Mouse (Mus musculus) heart, adult 18-20 months (tissue): ENCODE results near the gene Esp24. TPM values are rescaled to one million over a fixed set of nuclear protein-coding genes. Genes with fewer than 3 reads are reported as not detected.
"Not testable (repeated sequence)": the region's sequence is repeated elsewhere in the genome, so short reads cannot be mapped to it uniquely, and the experiment has no call there.

Source experiments
- DNase-seq, 2 experiments: peaks; one replicate each; pipeline ENCODE4 v3.0.0; 2021 to 2022; ENCODE audit warnings: mixed read lengths in 1 of 2
- long read RNA-seq, 2 experiments: library from polyadenylated mRNA; stranded (forward); transcript quantifications; one replicate each; pipeline ENCODE4 v2.0.0; 2021
- total RNA-seq, 2 experiments: library from RNA; stranded (reverse); gene quantifications; 2 replicates each; pipeline ENCODE4 v1.2.3; 2021

The Esp24 gene
- total RNA-seq: not detected
- long read RNA-seq, experiment 1: 0 reads
- long read RNA-seq, experiment 2: 0 reads

- DNase-seq: not testable (repeated sequence)
Measured at GRCm38 (mm10) chr17:39036395-39036794, at the start of gene Esp24. TSS of gene Esp24 (plus strand) at chr17:39036695.

DNA sequence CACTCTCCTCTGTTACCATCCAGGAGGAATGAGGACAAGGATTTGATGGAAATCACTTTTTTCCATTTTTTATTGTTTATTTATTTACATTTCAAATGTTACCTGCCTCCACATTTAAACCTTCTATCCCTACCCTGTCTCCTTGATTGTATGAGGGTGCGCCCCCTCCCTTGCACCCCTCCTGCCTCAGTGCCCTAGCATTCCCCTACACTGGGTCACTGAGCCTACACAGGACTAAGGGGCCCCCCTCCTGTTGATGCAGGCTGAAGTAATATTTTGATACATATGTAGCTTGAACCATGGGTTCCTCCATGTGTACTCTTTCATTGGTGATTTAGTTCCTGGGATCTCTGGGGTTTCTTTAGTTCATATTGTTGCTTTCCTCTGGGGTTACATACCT, 26.6 kb upstream of the Esp24 start:
- no peak for DNase-seq

DNA sequence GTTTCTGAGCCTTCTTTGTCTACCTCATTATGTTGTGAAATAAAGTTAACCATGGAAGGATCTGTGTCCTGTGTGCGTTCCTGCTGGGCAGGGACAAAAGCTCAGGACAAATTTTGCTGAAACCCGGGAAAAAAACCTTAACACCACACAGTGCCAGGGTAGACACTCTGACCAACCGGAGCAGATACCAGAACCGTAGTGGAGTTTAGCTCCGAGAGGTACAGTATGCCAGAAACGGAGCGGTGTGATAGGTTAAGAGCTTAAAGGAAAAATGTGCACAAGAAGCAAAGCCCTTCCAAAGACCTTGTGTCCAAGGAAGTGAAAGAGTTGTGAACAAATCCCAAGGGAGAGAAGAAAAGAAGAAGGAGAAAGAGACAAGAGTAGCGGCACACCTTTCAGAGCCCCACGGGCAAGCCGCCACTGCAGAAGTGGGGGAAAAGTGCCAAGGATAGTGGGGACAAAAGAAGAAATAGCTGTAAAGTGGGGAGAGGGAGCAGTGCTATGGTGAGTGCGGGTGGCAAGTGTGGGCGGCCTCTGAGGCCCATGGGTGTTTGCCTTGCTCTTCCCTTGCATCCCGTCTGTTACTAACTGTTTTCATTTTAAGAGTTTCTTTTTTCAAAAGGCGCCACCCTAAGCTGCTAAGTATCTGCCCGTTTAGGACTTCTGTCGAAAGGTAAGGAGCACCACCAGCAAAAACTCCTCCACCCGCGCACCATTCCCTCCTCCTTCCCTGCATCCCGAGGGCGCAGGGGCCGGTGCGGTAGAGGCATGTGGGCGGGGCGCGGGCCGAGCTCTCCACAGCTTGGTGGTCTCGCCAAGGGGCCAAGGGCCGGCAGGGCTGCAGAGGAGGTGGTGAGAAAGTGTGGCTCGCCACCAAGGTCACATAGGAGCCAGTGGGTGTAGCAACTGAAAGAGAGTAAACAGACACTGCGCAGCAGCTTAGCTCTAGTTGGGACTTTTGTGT, 25.5 kb upstream of the Esp24 start:
- DNase-seq: no peak

DNA sequence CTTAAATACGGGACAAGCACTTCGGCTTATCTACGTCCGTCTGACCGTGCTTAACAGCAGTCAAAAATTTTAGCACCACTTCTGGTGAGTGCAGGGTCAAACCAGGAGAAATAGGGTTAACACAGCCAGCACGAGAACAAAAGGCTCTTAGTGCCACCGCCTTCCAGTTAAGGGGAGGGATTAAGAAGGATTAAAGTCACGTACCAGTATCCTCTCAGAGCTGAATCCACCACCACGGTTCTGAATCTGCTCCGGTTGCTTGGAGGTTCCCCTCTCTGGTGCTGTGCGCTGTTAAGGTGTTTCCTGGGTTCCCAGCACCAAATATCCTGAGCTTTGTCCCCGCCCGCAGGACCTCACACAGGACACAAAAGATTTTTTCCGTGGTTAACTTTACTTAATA, 19.3 kb upstream of the Esp24 start:
- DNase-seq: no peak

DNA sequence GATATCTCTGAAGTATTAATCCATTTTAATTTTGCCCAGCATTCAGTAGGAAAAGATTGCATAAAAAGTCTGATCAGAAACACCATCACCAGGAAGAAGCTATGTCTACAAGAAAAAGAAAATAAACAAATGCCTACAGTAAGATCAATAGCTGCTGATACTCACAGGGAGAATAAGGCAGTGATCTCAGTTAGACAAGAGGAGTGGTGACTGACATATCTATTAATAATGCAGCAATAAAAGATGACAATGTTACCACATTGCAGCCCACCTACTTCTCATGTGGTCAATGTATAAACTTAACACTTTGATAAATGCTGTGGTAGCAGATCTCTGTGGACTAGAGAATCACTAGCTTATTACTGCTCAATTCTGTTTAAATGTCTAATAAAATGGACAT, 6.7 kb downstream of the Esp24 start, which contains the start of gene Gm21903:
TSS of gene Gm21903 (minus strand) at position 101 of the 400 bp plus-strand sequence.
- no peak for DNase-seq

- DNase-seq: no peak
Measured at GRCm38 (mm10) chr17:39063641-39064040, 27.1 kb downstream of the Esp24 start.

DNA sequence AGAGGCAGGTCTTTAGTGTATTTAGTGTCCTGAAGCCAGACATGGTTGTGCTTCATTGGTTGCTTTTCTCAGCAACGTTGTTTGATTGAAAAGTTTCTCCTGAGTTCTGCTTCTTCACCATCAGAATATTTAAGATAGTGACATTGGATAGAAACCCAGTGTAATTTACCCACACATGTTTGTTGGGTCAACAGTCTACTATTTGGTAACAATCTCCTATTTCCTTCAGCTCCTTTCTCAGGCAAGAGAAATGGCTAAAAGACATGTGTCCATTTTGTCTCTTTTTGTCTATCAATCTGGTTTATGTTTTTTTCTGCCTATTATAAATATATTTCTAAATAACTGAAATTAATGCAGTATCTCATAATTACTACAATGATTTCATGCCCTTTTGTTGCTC, 40.4 kb downstream of the Esp24 start, which contains the start of gene Esp23:
TSS of gene Esp23 (minus strand) at position 101 of the 400 bp plus-strand sequence.
- DNase-seq: no peak

Other genes starting within 250 kb of the Esp24 start
- gene Gm21903, start 6.6 kb downstream of the Esp24 start, total RNA-seq: not detected
- gene Esp23, start 40.3 kb downstream of the Esp24 start, total RNA-seq: not detected
- not detected for gene Esp22, start 58.6 kb downstream of the Esp24 start, total RNA-seq